Mouse (Mus musculus) lung, postnatal 0 days (tissue): ENCODE results near the gene Dnajc4.

ENCODE experiments used
- CTCF ChIP-seq: IDR thresholded peaks from 2 replicates; pipeline ENCODE4 v1.5.1; 2016; ENCODE audit warnings: antibody characterized with exemption, mild to moderate bottlenecking
- EP300 ChIP-seq: IDR thresholded peaks from 2 replicates; pipeline ENCODE4 v1.6.1; 2016; ENCODE audit warnings: antibody characterized with exemption, mild to moderate bottlenecking, control low read depth

GRCm38 (mm10) chr19:6979486-6980380 is 12.6 kb downstream of the Dnajc4 start:
- peak; percentile 77 for TF ChIP-seq CTCF
- no peak for TF ChIP-seq EP300
